Mouse (Mus musculus) neural tube, embryonic 11.5 days (tissue): ENCODE measurements at regions not wholly inside any gene's neighbourhood (a gene's known extent, or its start where the extent isn't known, plus 50 kb on each side); places are given as distances from the start of the nearest gene placed in this dataset.

Source experiments
- ATAC-seq: fragments of 200-750 bp; cut with Nextera tagmentation; 2 replicates; pipeline ENCODE4 v1.8.0; 2017; ENCODE audit warnings: moderate number of reproducible peaks, mild to moderate bottlenecking, moderate TSS enrichment, moderate library complexity; ENCODE audit not compliant: insufficient read depth, low FRiP score, low TSS enrichment
- DNase-seq: peaks from one replicate; pipeline ENCODE4 v3.0.0-alpha.2; 2015; ENCODE audit warnings: low spot score
- H3K27ac ChIP-seq: fragments of 300-500 bp; sonication (generic); 2 replicates; pipeline ENCODE4 v1.5.1; 2014; ENCODE audit warnings: low read depth, mild to moderate bottlenecking, low read length
- H3K27me3 ChIP-seq: fragments of 300-500 bp; sonication (generic); 2 replicates; pipeline ENCODE4 v1.6.1; 2014; ENCODE audit warnings: mild to moderate bottlenecking, low read length, mixed read lengths; ENCODE audit not compliant: control insufficient read depth, insufficient read depth
- H3K36me3 ChIP-seq: fragments of 300-500 bp; sonication (generic); 2 replicates; pipeline ENCODE4 v1.6.1; 2014; ENCODE audit warnings: mild to moderate bottlenecking, low read length, moderate library complexity, mixed read lengths; ENCODE audit not compliant: control insufficient read depth, insufficient read depth
- H3K4me1 ChIP-seq: fragments of 300-500 bp; sonication (generic); 2 replicates; pipeline ENCODE4 v1.6.1; 2014; ENCODE audit warnings: low read length, mixed read lengths; ENCODE audit not compliant: control insufficient read depth, insufficient read depth
- H3K4me2 ChIP-seq: fragments of 300-500 bp; sonication (generic); 2 replicates; pipeline ENCODE4 v1.6.1; 2014; ENCODE audit warnings: low read depth, mild to moderate bottlenecking, moderate library complexity
- H3K4me3 ChIP-seq: fragments of 300-500 bp; sonication (generic); 2 replicates; pipeline ENCODE4 v1.5.1; 2014; ENCODE audit warnings: low read depth, low read length
- H3K9ac ChIP-seq: fragments of 300-500 bp; sonication (generic); 2 replicates; pipeline ENCODE4 v1.6.1; 2014; ENCODE audit warnings: mild to moderate bottlenecking, low read length
- H3K9me3 ChIP-seq: fragments of 300-500 bp; sonication (generic); 2 replicates; pipeline ENCODE4 v1.6.1; 2016; ENCODE audit warnings: low read length; ENCODE audit not compliant: control insufficient read depth
- WGBS: fragments of 180-500 bp; shearing (Covaris S2); extraction: QIAGEN DNeasy Blood & Tissue Kit; methylation state at CpG from one replicate; pipeline ENCODE4 v1.1.7; 2014; 5-methylcytosine and 5-hydroxymethylcytosine counted together

GRCm38 (mm10) chr11:20882756-20883155 lies 51.9 kb upstream of the Lgalsl start:
- no peak overlapping the region for H3K27ac ChIP-seq
- no peak overlapping the region for H3K4me2 ChIP-seq
- H3K9me3 ChIP-seq: no peaks in the 10 kb centered on the region
- WGBS: 23% methylated on average over 1 of the region's 1 CpGs
- DNase-seq: no peak
- H3K36me3 ChIP-seq: no peaks in the 10 kb centered on the region
- no peaks in the 10 kb centered on the region for H3K4me1 ChIP-seq
- no peak for ATAC-seq
- H3K9ac ChIP-seq: no peak overlapping the region
- no peak overlapping the region for H3K4me3 ChIP-seq
- no peaks in the 10 kb centered on the region for H3K27me3 ChIP-seq

- 76% methylated on average over 2 of the region's 2 CpGs for WGBS
- Histone ChIP-seq H3K4me2 (no peak overlapping the region), H3K36me3 (no peaks in the 10 kb centered on the region), H3K9ac (no peak overlapping the region), H3K9me3 (no peaks in the 10 kb centered on the region), H3K27ac (no peak overlapping the region), H3K4me1 (no peaks in the 10 kb centered on the region), H3K27me3 (no peaks in the 10 kb centered on the region), H3K4me3 (no peak overlapping the region)
- DNase-seq (no peak), ATAC-seq (no peak)
Measured at GRCm38 (mm10) chr11:20883907-20884306, 53.1 kb upstream of the Lgalsl start.

- H3K9me3 ChIP-seq: no peaks in the 10 kb centered on the region
- H3K27ac ChIP-seq: no peak overlapping the region
- no peaks in the 10 kb centered on the region for H3K36me3 ChIP-seq
- H3K4me1 ChIP-seq: no peaks in the 10 kb centered on the region
- 72% methylated on average over 2 of the region's 2 CpGs for WGBS
- no peak for DNase-seq
- H3K4me3 ChIP-seq: no peak overlapping the region
- H3K27me3 ChIP-seq: no peaks in the 10 kb centered on the region
- no peak overlapping the region for H3K9ac ChIP-seq
- ATAC-seq: no peak
- H3K4me2 ChIP-seq: no peak overlapping the region
Measured at GRCm38 (mm10) chr11:20887044-20887443, 56.2 kb upstream of the Lgalsl start.

GRCm38 (mm10) chr11:20890479-20890878 lies 59.6 kb upstream of the Lgalsl start:
- no peak overlapping the region for H3K4me2 ChIP-seq
- H3K4me1 ChIP-seq: no peaks in the 10 kb centered on the region
- H3K36me3 ChIP-seq: no peaks in the 10 kb centered on the region
- WGBS: 71% methylated on average over 3 of the region's 3 CpGs
- H3K4me3 ChIP-seq: no peak overlapping the region
- no peak overlapping the region for H3K27ac ChIP-seq
- no peaks in the 10 kb centered on the region for H3K9me3 ChIP-seq
- no peak overlapping the region for H3K9ac ChIP-seq
- ATAC-seq (no peak), DNase-seq (no peak)
- H3K27me3 ChIP-seq: no peaks in the 10 kb centered on the region

GRCm38 (mm10) chr11:20891711-20892110 lies 60.9 kb upstream of the Lgalsl start:
- Histone ChIP-seq H3K27ac (no peak overlapping the region), H3K4me1 (no peaks in the 10 kb centered on the region), H3K4me3 (no peak overlapping the region), H3K9ac (no peak overlapping the region), H3K9me3 (no peaks in the 10 kb centered on the region), H3K36me3 (no peaks in the 10 kb centered on the region), H3K27me3 (no peaks in the 10 kb centered on the region), H3K4me2 (no peak overlapping the region)
- DNase-seq (no peak), ATAC-seq (no peak)
- 90% methylated on average over 10 of the region's 10 CpGs for WGBS

GRCm38 (mm10) chr11:20896277-20897123 lies 65.6 kb upstream of the Lgalsl start:
- Histone ChIP-seq H3K4me3 (no peak overlapping the region), H3K4me1 (no peaks in the 10 kb centered on the region), H3K36me3 (no peaks in the 10 kb centered on the region), H3K27ac (no peak overlapping the region), H3K27me3 (no peaks in the 10 kb centered on the region), H3K9me3 (no peaks in the 10 kb centered on the region), H3K9ac (no peak overlapping the region), H3K4me2 (no peak overlapping the region)
- WGBS: 76% methylated on average over 11 of the region's 11 CpGs
- ATAC-seq (no peak), DNase-seq (no peak)

- Histone ChIP-seq H3K27me3 (no peaks in the 10 kb centered on the region), H3K4me2 (no peak overlapping the region), H3K4me1 (no peaks in the 10 kb centered on the region), H3K36me3 (no peaks in the 10 kb centered on the region), H3K9me3 (no peaks in the 10 kb centered on the region), H3K9ac (no peak overlapping the region), H3K4me3 (no peak overlapping the region), H3K27ac (no peak overlapping the region)
- DNase-seq (no peak), ATAC-seq (no peak)
- 88% methylated on average over 7 of the region's 7 CpGs for WGBS
Measured at GRCm38 (mm10) chr11:20897468-20897867, 66.6 kb upstream of the Lgalsl start.

- no peaks in the 10 kb centered on the region for H3K9me3 ChIP-seq
- H3K27ac ChIP-seq: no peak overlapping the region
- H3K36me3 ChIP-seq: no peaks in the 10 kb centered on the region
- ATAC-seq (no peak), DNase-seq (no peak)
- no peaks in the 10 kb centered on the region for H3K4me1 ChIP-seq
- WGBS: 73% methylated on average over 4 of the region's 4 CpGs
- H3K4me3 ChIP-seq: no peak overlapping the region
- no peak overlapping the region for H3K9ac ChIP-seq
- no peaks in the 10 kb centered on the region for H3K27me3 ChIP-seq
- H3K4me2 ChIP-seq: no peak overlapping the region
Measured at GRCm38 (mm10) chr11:20898558-20898957, 67.7 kb upstream of the Lgalsl start.

GRCm38 (mm10) chr11:20899766-20900165 lies 68.9 kb upstream of the Lgalsl start:
- Histone ChIP-seq H3K36me3 (no peaks in the 10 kb centered on the region), H3K4me1 (no peaks in the 10 kb centered on the region), H3K4me2 (no peak overlapping the region), H3K27me3 (no peaks in the 10 kb centered on the region), H3K27ac (no peak overlapping the region), H3K9me3 (no peaks in the 10 kb centered on the region), H3K9ac (no peak overlapping the region), H3K4me3 (no peak overlapping the region)
- ATAC-seq (no peak), DNase-seq (no peak)
- WGBS: 84% methylated on average over 6 of the region's 6 CpGs
